10 mouse cellular contexts compared by ENCODE assay signal in the genomic region with DNA sequence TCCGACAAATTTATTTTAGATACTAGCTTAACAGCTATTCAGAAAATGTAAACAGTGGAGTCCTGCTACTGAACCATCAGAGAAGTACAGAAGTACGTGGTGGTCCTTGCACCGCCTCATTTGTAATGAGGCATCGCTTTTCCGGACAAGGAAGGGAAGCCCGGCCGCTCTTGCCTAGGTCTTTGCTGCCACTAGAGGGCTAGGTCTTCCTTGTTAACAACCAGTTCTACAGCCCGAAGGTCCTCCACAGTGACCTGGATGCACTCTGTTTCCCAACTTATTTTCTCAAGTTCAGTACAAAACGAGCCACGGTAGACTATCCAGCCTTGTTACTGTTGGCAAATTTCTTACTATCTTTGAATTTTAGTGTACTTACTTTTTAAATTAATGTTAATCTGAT. TPM values are rescaled to one million over a fixed set of nuclear protein-coding genes. Genes with fewer than 3 reads are reported as not detected.
DNase-seq lines count a peak whose midpoint lies in the region; ATAC-seq and TF ChIP-seq lines count a peak whose summit lies in the region.
"Had no signal": no experiment of that assay in that cellular context is flagged by ENCODE, and none has a peak within 500 bp of the region (broad histone marks: within the 10 kb centered on the region; RNA-seq: fewer than 3 reads in every experiment).

No protein-coding gene starts in this region.

- DNase-seq in heart, embryonic 10.5 days (ENCODE audit: low spot score) = peak; percentile 80
- no peak for DNase-seq in heart, adult 8-10 months (ENCODE audit: low spot score)
- DNase-seq in CH12.LX (ENCODE audit: extremely low read depth) = peak; percentile 70
- DNase-seq in brain, adult 2 months (ENCODE audit: low read depth, low spot score) = peak; percentile 56
- peak; percentile 28 for DNase-seq in hindbrain, embryonic 14.5 days (ENCODE audit: low spot score)
- DNase-seq in lung, postnatal 10 days = peak; percentile 70
- peak; percentile 70 for DNase-seq in stomach, postnatal 0 days (ENCODE audit: low spot score)
- DNase-seq in gastrocnemius, postnatal 25 days = no peak

- no peaks in the 10 kb centered on the region for H3K9me3 ChIP-seq in heart, embryonic 10.5 days
- no peaks in the 10 kb centered on the region for H3K9me3 ChIP-seq in CH12.LX (replicated peaks; ENCODE audit: low read length)
- no peaks in the 10 kb centered on the region for H3K9me3 ChIP-seq in hindbrain, embryonic 14.5 days (ENCODE audit: control insufficient read depth, low read length)
- H3K9me3 ChIP-seq in stomach, postnatal 0 days (ENCODE audit: control insufficient read depth, low read length) = no peaks in the 10 kb centered on the region
- H3K9me3 ChIP-seq: embryonic facial prominence, embryonic 15.5 days; neural tube, embryonic 12.5 days had no signal

- no peaks in the 10 kb centered on the region for H3K4me1 ChIP-seq in heart, embryonic 10.5 days
- peaks cover 2 to 9% of the 10 kb centered on the region in 2 experiments; a peak in 3 of 4 replicates for H3K4me1 ChIP-seq in CH12.LX (ENCODE audit: control insufficient read depth in 1 of 2, insufficient read depth in 2 of 2)
- H3K4me1 ChIP-seq in hindbrain, embryonic 14.5 days (replicated peaks; ENCODE audit: control insufficient read depth, insufficient read depth, low read length) = no peaks in the 10 kb centered on the region
- H3K4me1 ChIP-seq in stomach, postnatal 0 days (replicated peaks; ENCODE audit: control insufficient read depth, insufficient read depth) = no peaks in the 10 kb centered on the region
- H3K4me1 ChIP-seq: embryonic facial prominence, embryonic 15.5 days; neural tube, embryonic 12.5 days had no signal

- in situ Hi-C loops in CH12.LX (cut with MboI; ENCODE audit: low pct_ligation_motif_present, low pct_unique_long_range_greater_than_20kb, low sequenced_read_pairs) = no loop called here

- 0 out of 2 replicates have a peak overlapping the region, but pooled peaks have one; percentile 28 for H3K9ac ChIP-seq in CH12.LX (ENCODE audit: insufficient read depth, low read depth)
- no peak overlapping the region for H3K9ac ChIP-seq in hindbrain, embryonic 14.5 days
- no peak overlapping the region for H3K9ac ChIP-seq in stomach, postnatal 0 days (ENCODE audit: low read length)
- H3K9ac ChIP-seq: embryonic facial prominence, embryonic 15.5 days; neural tube, embryonic 12.5 days had no signal

- H3K79me2 ChIP-seq in CH12.LX (replicated peaks; ENCODE audit: control insufficient read depth, extremely low read depth, insufficient read depth, poor library complexity, severe bottlenecking) = no peaks in the 10 kb centered on the region

- H3K4me3 ChIP-seq in heart, embryonic 10.5 days = no peak overlapping the region
- no peak overlapping the region for H3K4me3 ChIP-seq in CH12.LX (replicated peaks in 1 of 3; ENCODE audit: low read depth in 2 of 3, low read length in 2 of 3, poor library complexity in 1 of 3)
- no peak overlapping the region for H3K4me3 ChIP-seq in hindbrain, embryonic 14.5 days (replicated peaks; ENCODE audit: low read length)
- no peak overlapping the region for H3K4me3 ChIP-seq in stomach, postnatal 0 days (ENCODE audit: low read depth, low read length)
- H3K4me3 ChIP-seq: embryonic facial prominence, embryonic 15.5 days; neural tube, embryonic 12.5 days had no signal

- no peak overlapping the region for H3K27ac ChIP-seq in heart, embryonic 10.5 days
- H3K27ac ChIP-seq in CH12.LX (ENCODE audit: insufficient read depth, low read depth) = no peak overlapping the region
- H3K27ac ChIP-seq in hindbrain, embryonic 14.5 days = no peak overlapping the region
- H3K27ac ChIP-seq in stomach, postnatal 0 days (replicated peaks) = no peak overlapping the region
- H3K27ac ChIP-seq: embryonic facial prominence, embryonic 15.5 days; neural tube, embryonic 12.5 days had no signal

- no peak for TF ChIP-seq EP300 in CH12.LX (IDR thresholded peaks at IDR 0.05; ENCODE audit: low read length)
- TF ChIP-seq EP300 in stomach, postnatal 0 days (optimal IDR thresholded peaks at IDR 0.05) = no peak

- peak; percentile 76 to 92 for TF ChIP-seq CTCF in CH12.LX (conservative IDR thresholded peaks at IDR 0.05 in 1 of 2, IDR thresholded peaks at IDR 0.05 in 1 of 2; ENCODE audit: low read depth in 2 of 2, low read length in 2 of 2)
- peak; percentile 82 for TF ChIP-seq CTCF in stomach, postnatal 0 days (IDR thresholded peaks at IDR 0.05; ENCODE audit: low read depth)

- H3K36me3 ChIP-seq in heart, embryonic 10.5 days = peaks cover 10% of the 10 kb centered on the region
- H3K36me3 ChIP-seq in CH12.LX (replicated peaks in 1 of 2; ENCODE audit: control insufficient read depth in 1 of 2, insufficient read depth in 1 of 2, low read length in 1 of 2) = peaks cover 0 to 2% of the 10 kb centered on the region in 2 experiments
- H3K36me3 ChIP-seq in hindbrain, embryonic 14.5 days (replicated peaks; ENCODE audit: control insufficient read depth, insufficient read depth) = peaks cover 36% of the 10 kb centered on the region
- no peaks in the 10 kb centered on the region for H3K36me3 ChIP-seq in stomach, postnatal 0 days (ENCODE audit: control insufficient read depth, insufficient read depth, low read length)

- peak; percentile 85 for TF ChIP-seq RAD21 in CH12.LX (IDR thresholded peaks at IDR 0.05; ENCODE audit: low read depth, low read length)

- TF ChIP-seq POLR2A in CH12.LX (IDR thresholded peaks at IDR 0.05; ENCODE audit: low read depth, low read length) = no peak

- dilution Hi-C loops in CH12.LX (cut with MboI; ENCODE audit: extremely low pct_ligation_motif_present, extremely low pct_unique_long_range_greater_than_20kb, low sequenced_read_pairs) = no loop called here

- H3K4me2 ChIP-seq in CH12.LX (ENCODE audit: insufficient read depth, low read depth, poor library complexity, severe bottlenecking) = peak overlapping the region; percentile 58
- H3K4me2 ChIP-seq in hindbrain, embryonic 14.5 days (replicated peaks) = no peak overlapping the region
- no peak overlapping the region for H3K4me2 ChIP-seq in stomach, postnatal 0 days (replicated peaks; ENCODE audit: low read depth)
- H3K4me2 ChIP-seq: embryonic facial prominence, embryonic 15.5 days; neural tube, embryonic 12.5 days had no signal

- WGBS in heart, embryonic 10.5 days = 31% methylated on average over 10 of the region's 10 CpGs
- WGBS in hindbrain, embryonic 14.5 days = 34% methylated on average over 10 of the region's 10 CpGs
- WGBS in stomach, postnatal 0 days = 23% methylated on average over 10 of the region's 10 CpGs

- no peak for ATAC-seq in hindbrain, embryonic 14.5 days (ENCODE audit: low FRiP score)
- peak; percentile 70; the same call in 1 of the 2 replicates for ATAC-seq in stomach, postnatal 0 days (ENCODE audit: low FRiP score, low TSS enrichment)

- H3K27me3 ChIP-seq in heart, embryonic 10.5 days (ENCODE audit: insufficient read depth, poor library complexity, severe bottlenecking) = no peaks in the 10 kb centered on the region
- H3K27me3 ChIP-seq in CH12.LX (replicated peaks) = no peaks in the 10 kb centered on the region
- no peaks in the 10 kb centered on the region for H3K27me3 ChIP-seq in hindbrain, embryonic 14.5 days (ENCODE audit: control insufficient read depth, insufficient read depth, low read length)
- no peaks in the 10 kb centered on the region for H3K27me3 ChIP-seq in stomach, postnatal 0 days (ENCODE audit: control insufficient read depth, insufficient read depth, low read length)
- H3K27me3 ChIP-seq: embryonic facial prominence, embryonic 15.5 days; neural tube, embryonic 12.5 days had no signal

TF ChIP-seq in CH12.LX, 34 proteins besides CTCF, POLR2A, EP300 and RAD21 (continues in another document):
- TF ChIP-seq RCOR1 (conservative IDR thresholded peaks at IDR 0.05; ENCODE audit: low read depth, low read length) (no peak), E2F4 (IDR thresholded peaks at IDR 0.05; ENCODE audit: insufficient replicate concordance, low read depth, low read length) (no peak), HCFC1 (IDR thresholded peaks at IDR 0.05; ENCODE audit: low read depth, low read length) (no peak; the same call in 1 of the 2 replicates), NELFE (IDR thresholded peaks at IDR 0.05; ENCODE audit: low read depth, low read length) (peak; percentile 56; the same call in 1 of the 2 replicates), ELF1 (IDR thresholded peaks at IDR 0.05; ENCODE audit: low read depth, low read length) (peak; percentile 77), USF1 (IDR thresholded peaks at IDR 0.05; ENCODE audit: low read depth, low read length) (no peak), IRF4 (IDR thresholded peaks at IDR 0.05; ENCODE audit: low read depth, low read length) (peak; percentile 45; the same call in 1 of the 2 replicates)

RNA-seq across cellular contexts. Expression of a gene that starts 12.9 kb away (rescaled TPM):
- 0.15 and 0.21 TPM in 2 replicates for polyA plus RNA-seq in heart, embryonic 10.5 days (2016; fragmentation: Nextera tagmentation; extraction: Ambion mirVana)
- under 1 TPM in 2 of 4 experiments, not detected in 2; 0.05 to 0.06 TPM for total RNA-seq in heart, adult 8-10 months (2022)
- total RNA-seq in CH12.LX (2012; rRNA removed) (0.04 TPM in 1 of 2 replicates, not detected in the other), CH12.LX (2014; rRNA removed) (not detected in 2 replicates)
- not detected in 2 replicates for polyA plus RNA-seq in CH12.LX (2012; ENCODE audit: insufficient read length, low read depth)
- polyA plus RNA-seq in hindbrain, embryonic 14.5 days (2014; fragmentation: Nextera tagmentation; extraction: Ambion mirVana) = 0.31 and 0.33 TPM in 2 replicates
- 0.12 TPM in 1 of 2 replicates, not detected in the other for polyA plus RNA-seq in stomach, postnatal 0 days (2015; fragmentation: Nextera tagmentation; extraction: Ambion mirVana)
- total RNA-seq in gastrocnemius, postnatal 25 days (2021) = not detected

RNA-seq across cellular contexts. Expression of a gene that starts 32.7 kb away (rescaled TPM):
- polyA plus RNA-seq in heart, embryonic 10.5 days (2016; fragmentation: Nextera tagmentation; extraction: Ambion mirVana) = 0.94 and 2.3 TPM in 2 replicates
- under 1 TPM; 0.34 to 0.91 (median 0.46) TPM for total RNA-seq in heart, adult 8-10 months (2022)
- 23.8 and 27.7 TPM in 2 replicates for total RNA-seq in CH12.LX (2012; rRNA removed)
- 10.7 and 12.2 TPM in 2 replicates for total RNA-seq in CH12.LX (2014; rRNA removed)
- polyA plus RNA-seq in CH12.LX (2012; ENCODE audit: insufficient read length, low read depth) = 26.3 and 27.8 TPM in 2 replicates
- 0.83 and 0.84 TPM in 2 replicates for polyA plus RNA-seq in hindbrain, embryonic 14.5 days (2014; fragmentation: Nextera tagmentation; extraction: Ambion mirVana)
- 6.6 and 7.4 TPM in 2 replicates for polyA plus RNA-seq in stomach, postnatal 0 days (2015; fragmentation: Nextera tagmentation; extraction: Ambion mirVana)
- total RNA-seq in gastrocnemius, postnatal 25 days (2021) = under 1 TPM in 1 of 2 experiments, not detected in 1; 0.40 TPM

RNA-seq across cellular contexts. Expression of a gene that starts 37.9 kb away (rescaled TPM):
- 29.7 and 38.1 TPM in 2 replicates for polyA plus RNA-seq in heart, embryonic 10.5 days (2016; fragmentation: Nextera tagmentation; extraction: Ambion mirVana)
- total RNA-seq in heart, adult 8-10 months (2022) = 10 to 100 TPM; 20.6 to 25.1 (median 23.0) TPM
- total RNA-seq in CH12.LX (2012; rRNA removed) (29.4 and 40.5 TPM in 2 replicates), CH12.LX (2014; rRNA removed) (27.2 and 29.5 TPM in 2 replicates)
- polyA plus RNA-seq in CH12.LX (2012; ENCODE audit: insufficient read length, low read depth) = 31.7 and 32.9 TPM in 2 replicates
- polyA plus RNA-seq in hindbrain, embryonic 14.5 days (2014; fragmentation: Nextera tagmentation; extraction: Ambion mirVana) = 53.4 and 68.7 TPM in 2 replicates
- 9.4 and 11.5 TPM in 2 replicates for polyA plus RNA-seq in stomach, postnatal 0 days (2015; fragmentation: Nextera tagmentation; extraction: Ambion mirVana)
- total RNA-seq in gastrocnemius, postnatal 25 days (2021) = 10 to 100 TPM in 1 of 2 experiments, 1 to 10 TPM in 1; 9.9 to 13.0 TPM

Comparison
In these comparisons a context has a peak if more than half of its experiments do, and no peak if none do; other contexts are left out.
1. DNase-seq: peak in heart, embryonic 10.5 days (single experiment), CH12.LX (single experiment), brain, adult 2 months (single experiment), hindbrain, embryonic 14.5 days (single experiment), lung, postnatal 10 days (single experiment) and stomach, postnatal 0 days (single experiment); none in heart, adult 8-10 months (single experiment) and gastrocnemius, postnatal 25 days (single experiment).